Mouse (Mus musculus): ENCODE results near the gene Pemt.

Pemt gene

GRCm38 (mm10) chr11:60046058-60046735 is at the start of gene Pemt:
Gene Pemt (minus strand): TSS chr11:60046489.
- peak; percentile 91 to 96 for DNase-seq (ENCODE audit: low spot score in 2 of 2)

GRCm38 (mm10) chr11:60094909-60095810 is 48.9 kb upstream of the Pemt start:
- DNase-seq (ENCODE audit: low spot score in 2 of 2), result no peak

GRCm38 (mm10) chr11:60093984-60094587 is 47.8 kb upstream of the Pemt start:
- no peak for DNase-seq (ENCODE audit: low spot score in 2 of 2)

GRCm38 (mm10) chr11:60093227-60093626 is 46.9 kb upstream of the Pemt start:
- DNase-seq (ENCODE audit: low spot score in 2 of 2), result no peak

- DNase-seq (ENCODE audit: low spot score in 2 of 2), result no peak
Observed at GRCm38 (mm10) chr11:60091422-60091761, 45.1 kb upstream of the Pemt start.

GRCm38 (mm10) chr11:60090696-60091421 is 44.6 kb upstream of the Pemt start:
- no peak for DNase-seq (ENCODE audit: low spot score in 2 of 2)

- DNase-seq (ENCODE audit: low spot score in 2 of 2), result no peak
Observed at GRCm38 (mm10) chr11:60088947-60089346, 42.7 kb upstream of the Pemt start.

- no peak for DNase-seq (ENCODE audit: low spot score in 2 of 2)
Observed at GRCm38 (mm10) chr11:60086676-60087075, 40.4 kb upstream of the Pemt start.

- DNase-seq (ENCODE audit: low spot score in 2 of 2), result no peak
Observed at GRCm38 (mm10) chr11:60084589-60084988, 38.3 kb upstream of the Pemt start.

- DNase-seq (ENCODE audit: low spot score in 2 of 2), result peak; percentile 32 to 67
Observed at GRCm38 (mm10) chr11:60076790-60077189, 30.5 kb upstream of the Pemt start.

- no peak for DNase-seq (ENCODE audit: low spot score in 2 of 2)
Observed at GRCm38 (mm10) chr11:60076183-60076582, 29.9 kb upstream of the Pemt start.

- no peak for DNase-seq (ENCODE audit: low spot score in 2 of 2)
Observed at GRCm38 (mm10) chr11:60073936-60074502, 27.7 kb upstream of the Pemt start.

GRCm38 (mm10) chr11:60073121-60073520 is 26.8 kb upstream of the Pemt start:
- DNase-seq (ENCODE audit: low spot score in 2 of 2), result no peak

GRCm38 (mm10) chr11:60071221-60071620 is 24.9 kb upstream of the Pemt start:
- no peak for DNase-seq (ENCODE audit: low spot score in 2 of 2)

GRCm38 (mm10) chr11:60070599-60070998 is 24.3 kb upstream of the Pemt start:
- DNase-seq (ENCODE audit: low spot score in 2 of 2), result no peak

- DNase-seq (ENCODE audit: low spot score in 2 of 2), result no peak
Observed at GRCm38 (mm10) chr11:60068631-60069030, 22.3 kb upstream of the Pemt start.

- DNase-seq (ENCODE audit: low spot score in 2 of 2), result no peak
Observed at GRCm38 (mm10) chr11:60067646-60068045, 21.4 kb upstream of the Pemt start.

- no peak for DNase-seq (ENCODE audit: low spot score in 2 of 2)
Observed at GRCm38 (mm10) chr11:60065267-60065666, 19.0 kb upstream of the Pemt start.

GRCm38 (mm10) chr11:60061504-60062006 is 15.3 kb upstream of the Pemt start:
- no peak for DNase-seq (ENCODE audit: low spot score in 2 of 2)

- no peak for DNase-seq (ENCODE audit: low spot score in 2 of 2)
Observed at GRCm38 (mm10) chr11:60060026-60060425, 13.7 kb upstream of the Pemt start.

- DNase-seq (ENCODE audit: low spot score in 2 of 2), result no peak
Observed at GRCm38 (mm10) chr11:60058441-60058840, 12.2 kb upstream of the Pemt start.

Measured in frontal cortex, postnatal 25 days (tissue).